Mouse (Mus musculus) NIH3T3 (cell line): Measurements from ENCODE around the gene Slc25a45.

ENCODE experiments used
- DNase-seq: peaks from one replicate; pipeline ENCODE4 v3.0.0-alpha.2; 2012; ENCODE audit warnings: low read depth

The Slc25a45 gene

GRCm38 (mm10) chr19:5877618-5878361 lies at the start of gene Slc25a45:
Gene Slc25a45 (plus strand): TSS chr19:5877808.
- peak; percentile 97 for DNase-seq

- DNase-seq: no peak
Measured at GRCm38 (mm10) chr19:5828155-5828554, 49.5 kb upstream of the Slc25a45 start.

- DNase-seq: peak; percentile 50
Measured at GRCm38 (mm10) chr19:5828905-5829304, 48.7 kb upstream of the Slc25a45 start.

- peak; percentile 40 for DNase-seq
Measured at GRCm38 (mm10) chr19:5829958-5830615, 47.5 kb upstream of the Slc25a45 start.

GRCm38 (mm10) chr19:5830776-5831175 lies 46.8 kb upstream of the Slc25a45 start:
- DNase-seq: peak; percentile 24

- DNase-seq: peak; percentile 57
Measured at GRCm38 (mm10) chr19:5831224-5831957, 46.2 kb upstream of the Slc25a45 start.

GRCm38 (mm10) chr19:5831958-5832320 lies 45.7 kb upstream of the Slc25a45 start:
- DNase-seq: no peak

- peak; percentile 66 for DNase-seq
Measured at GRCm38 (mm10) chr19:5832326-5832725, 45.3 kb upstream of the Slc25a45 start.

- peak; percentile 58 for DNase-seq
Measured at GRCm38 (mm10) chr19:5833287-5834100, 44.1 kb upstream of the Slc25a45 start.

- DNase-seq: peak; percentile 55
Measured at GRCm38 (mm10) chr19:5834260-5834925, 43.2 kb upstream of the Slc25a45 start.

- DNase-seq: peak; percentile 65
Measured at GRCm38 (mm10) chr19:5835054-5835921, 42.3 kb upstream of the Slc25a45 start.

GRCm38 (mm10) chr19:5835922-5836430 lies 41.6 kb upstream of the Slc25a45 start:
- DNase-seq: peak; percentile 68

GRCm38 (mm10) chr19:5836941-5837572 lies 40.6 kb upstream of the Slc25a45 start:
- peak; percentile 73 for DNase-seq

GRCm38 (mm10) chr19:5837606-5838005 lies 40.0 kb upstream of the Slc25a45 start:
- DNase-seq: peak; percentile 70

- DNase-seq: peak; percentile 74
Measured at GRCm38 (mm10) chr19:5838136-5838891, 39.3 kb upstream of the Slc25a45 start.

- peak; percentile 79 for DNase-seq
Measured at GRCm38 (mm10) chr19:5838892-5839165, 38.8 kb upstream of the Slc25a45 start.

- no peak for DNase-seq
Measured at GRCm38 (mm10) chr19:5839317-5840085, 38.1 kb upstream of the Slc25a45 start.
